Mouse (Mus musculus): ENCODE measurements around the gene Maea. TPM values are rescaled to one million over a fixed set of nuclear protein-coding genes. Genes with fewer than 3 reads are reported as not detected.

Gene Maea
- polyA plus RNA-seq, 1 experiment from 2014 or later = 157 TPM

GRCm38 (mm10) chr5:33420313-33420712, 85.0 kb downstream of the Maea start:
- no peak for ATAC-seq (ENCODE audit: low FRiP score)
- Histone ChIP-seq H3K9ac (ENCODE audit: low read length) (no peak overlapping the region), H3K9me3 (ENCODE audit: control insufficient read depth, low read length) (no peaks in the 10 kb centered on the region), H3K4me1 (ENCODE audit: control insufficient read depth, insufficient read depth, low read length) (no peaks in the 10 kb centered on the region), H3K4me3 (ENCODE audit: low read depth, low read length) (no peak overlapping the region), H3K27me3 (ENCODE audit: control insufficient read depth, insufficient read depth, low read length) (no peaks in the 10 kb centered on the region), H3K4me2 (no peak overlapping the region), H3K27ac (ENCODE audit: low read depth, low read length) (no peak overlapping the region), H3K36me3 (ENCODE audit: control insufficient read depth, insufficient read depth, low read length) (no peaks in the 10 kb centered on the region)
- DNase-seq (ENCODE audit: low spot score, missing footprints) = no peak
- WGBS = 81% methylated on average over 3 of the region's 3 CpGs

Other genes with a start within 250 kb of the Maea start
- gene Slc5a1, start 231.3 kb upstream of the Maea start, polyA plus RNA-seq (2014; fragmentation: Nextera tagmentation; extraction: Ambion mirVana) = not detected in 2 replicates
- 2.0 and 3.5 TPM in 2 replicates for gene Spon2, start 117.1 kb upstream of the Maea start, polyA plus RNA-seq (2014; fragmentation: Nextera tagmentation; extraction: Ambion mirVana)
- gene Ctbp1, start 60.5 kb upstream of the Maea start, polyA plus RNA-seq (2014; fragmentation: Nextera tagmentation; extraction: Ambion mirVana) = 487 and 546 TPM in 2 replicates
- gene Uvssa, start 43.0 kb downstream of the Maea start, polyA plus RNA-seq (2014; fragmentation: Nextera tagmentation; extraction: Ambion mirVana) = 5.8 and 6.1 TPM in 2 replicates
- gene Nkx1-1, start 98.5 kb downstream of the Maea start, polyA plus RNA-seq (2014; fragmentation: Nextera tagmentation; extraction: Ambion mirVana) = 0.40 and 0.48 TPM in 2 replicates

Measured in midbrain, embryonic 11.5 days (tissue).